Comparison of ENCODE assay signal across 8 mouse cellular contexts in the genomic region with DNA sequence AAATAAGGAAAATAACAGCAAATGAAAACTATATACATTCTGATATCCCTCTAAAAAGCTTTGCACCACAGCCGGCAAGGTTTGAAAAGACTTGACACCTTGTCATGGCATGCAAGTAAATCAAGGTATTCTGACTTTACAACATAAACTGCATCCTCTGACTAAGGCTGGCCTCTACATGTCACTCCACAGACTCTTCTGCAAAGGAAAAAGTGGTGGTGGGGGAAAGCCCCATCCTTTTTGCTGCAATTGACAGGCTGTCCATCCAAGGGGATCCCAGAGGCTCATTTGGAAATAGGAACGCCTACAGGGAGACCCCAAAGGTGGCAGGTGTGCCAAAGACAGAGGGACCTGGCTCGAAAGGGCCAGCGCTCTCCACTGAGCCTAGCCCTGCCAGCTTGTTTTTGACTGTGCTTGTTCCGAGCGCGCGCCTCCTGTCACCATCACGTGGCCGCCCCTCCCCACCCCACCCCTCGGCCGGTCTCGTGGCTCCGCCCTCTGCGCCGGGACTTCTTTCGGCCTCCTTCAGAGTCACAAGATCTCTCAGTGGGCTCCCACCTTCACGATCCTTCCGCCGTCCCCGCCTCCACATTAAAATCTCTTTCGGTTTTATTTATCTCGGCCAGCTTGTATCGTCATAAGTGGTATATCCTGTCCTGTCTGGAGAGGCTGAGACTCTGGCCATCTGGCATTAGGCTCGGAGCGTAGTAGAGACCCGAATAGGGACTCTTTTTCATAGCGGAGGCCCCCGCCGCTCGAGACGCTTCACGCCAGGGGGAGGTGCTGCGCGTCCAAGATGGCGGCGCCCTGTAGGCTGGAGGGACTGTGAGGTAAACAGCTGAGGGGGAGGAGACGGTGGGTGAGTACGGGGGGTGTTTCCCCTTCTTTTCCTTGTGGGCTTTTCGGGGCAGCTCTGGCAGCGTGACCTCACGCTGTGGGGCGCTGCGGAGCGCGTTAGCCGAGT. TPM values are rescaled to one million over a fixed set of nuclear protein-coding genes. Genes with fewer than 3 reads are reported as not detected.
DNase-seq lines count a peak whose midpoint lies in the region; ATAC-seq and TF ChIP-seq lines count a peak whose summit lies in the region.

TSS of gene Tsc1 (plus strand) at position 768 of the 964 bp plus-strand sequence.

- TF ChIP-seq CTCF in cortical plate, adult 2 months (IDR thresholded peaks at IDR 0.05; ENCODE audit: extremely low read depth, insufficient read depth, low read length): no peak

- H3K4me1 ChIP-seq in cortical plate, adult 2 months (ENCODE audit: control insufficient read depth, insufficient read depth, low read length): peaks cover 2% of the 10 kb centered on the region; the same call in 1 of the 2 replicates
- H3K4me1 ChIP-seq in megakaryocyte, embryonic 14.5 days: peaks cover 41% of the 10 kb centered on the region

- H3K27ac ChIP-seq in cortical plate, adult 2 months (ENCODE audit: insufficient read depth, low read length): peak within 1 kb of the TSS; percentile 95

- H3K4me3 ChIP-seq in cortical plate, adult 2 months (ENCODE audit: insufficient read depth, low read length): peak within 1 kb of the TSS; percentile 65
- peak within 1 kb of the TSS; percentile 95 for H3K4me3 ChIP-seq in megakaryocyte, embryonic 14.5 days (replicated peaks)

- no peaks in the 10 kb centered on the region for H3K9me3 ChIP-seq in megakaryocyte, embryonic 14.5 days

- no peaks in the 10 kb centered on the region for H3K36me3 ChIP-seq in megakaryocyte, embryonic 14.5 days (replicated peaks; ENCODE audit: low read length)

- peak; percentile 82 for ATAC-seq in activated CD4-positive, CD25-positive, alpha-beta regulatory T cell, adult 4 months

- TF ChIP-seq POLR2A in cortical plate, adult 2 months (IDR thresholded peaks at IDR 0.05; ENCODE audit: extremely low read depth, insufficient read depth, low read length): peak; percentile 86

- peaks cover 2% of the 10 kb centered on the region for H3K27me3 ChIP-seq in megakaryocyte, embryonic 14.5 days (replicated peaks)

- peak; percentile 89 to 91 for DNase-seq in gastrocnemius, adult 8-10 months (ENCODE audit: low spot score in 2 of 2)
- DNase-seq in hindlimb bud, embryonic 11.5 days (ENCODE audit: extremely low spot score, low read depth, low spot score): peak; percentile 89
- peak; percentile 93 to 94 for DNase-seq in left cerebral cortex, adult 8-10 months (ENCODE audit: low spot score in 2 of 2)
- peak; percentile 96 to 97 for DNase-seq in right cerebral cortex, postnatal 10 days (ENCODE audit: low spot score in 2 of 2)
- DNase-seq in urinary bladder, postnatal 25 days (ENCODE audit: low spot score): peak; percentile 91

RNA-seq across cellular contexts. Expression of gene Tsc1, which starts in this region (rescaled TPM):
- polyA plus RNA-seq in activated CD4-positive, CD25-positive, alpha-beta regulatory T cell, adult 4 months (2017; shearing (Covaris generic)): 10 to 100 TPM; 13.9 to 16.2 TPM
- polyA plus RNA-seq in cortical plate, adult 2 months (2012; rRNA removed): 36.1 and 38.7 TPM in 2 replicates
- total RNA-seq in gastrocnemius, adult 8-10 months (2022): 10 to 100 TPM; 43.1 to 59.9 (median 45.4) TPM
- total RNA-seq in left cerebral cortex, adult 8-10 months (2022): 10 to 100 TPM; 54.1 to 61.6 (median 57.4) TPM
- 1.1 and 1.7 TPM in 2 replicates for polyA plus RNA-seq in megakaryocyte, embryonic 14.5 days (2012; ENCODE audit: insufficient read depth, low replicate concordance)

Comparison
In these comparisons a context has a peak if more than half of its experiments do, and no peak if none do; other contexts are left out.
1. Peak in every context shown above with its lines: DNase-seq, ATAC-seq, H3K4me3 ChIP-seq and H3K27ac ChIP-seq.